Mouse (Mus musculus): ENCODE results near the gene Gde1. TPM values are rescaled to one million over a fixed set of nuclear protein-coding genes. Genes with fewer than 3 reads are reported as not detected.

Gde1 gene
- total and polyA plus RNA-seq, 3 experiments: 109 to 211 (median 113) TPM

DNA sequence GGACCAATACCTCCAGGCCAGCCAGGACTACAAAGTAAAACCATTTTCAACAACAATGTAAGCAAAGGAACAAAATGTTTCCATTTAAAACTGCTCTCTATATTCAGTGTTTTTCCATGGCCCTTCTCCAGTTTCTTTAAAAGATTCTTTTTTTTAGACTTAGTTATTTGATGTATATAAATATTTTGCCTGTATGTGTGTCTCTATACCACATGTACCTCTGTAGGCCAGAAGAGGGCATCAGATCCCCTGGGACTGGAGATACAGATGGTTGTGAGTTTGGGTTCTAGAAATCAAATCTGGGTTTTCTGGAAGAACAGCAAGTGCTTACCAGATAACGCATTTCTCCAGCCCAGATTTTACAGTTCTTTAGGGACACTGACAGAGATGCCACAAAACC lies 33.2 kb upstream of the Gde1 start:
- peak; percentile 17 for DNase-seq (ENCODE audit: extremely low read depth)

GRCm38 (mm10) chr7:118733225-118733624 lies 27.6 kb upstream of the Gde1 start:
- TF ChIP-seq CHD1 (IDR thresholded peaks at IDR 0.05; ENCODE audit: low read depth, low read length) (no peak), TBP (conservative IDR thresholded peaks at IDR 0.05; ENCODE audit: low read depth, low read length) (no peak), MYC (IDR thresholded peaks at IDR 0.05; ENCODE audit: low read depth, low read length) (0 out of 2 replicates have a peak, but pooled peaks have one; percentile 11), MXI1 (IDR thresholded peaks at IDR 0.05; ENCODE audit: low read depth, low read length) (no peak), SIN3A (IDR thresholded peaks at IDR 0.05; ENCODE audit: low read length) (0 out of 2 replicates have a peak, but pooled peaks have one; percentile 35), SMC3 (IDR thresholded peaks at IDR 0.05; ENCODE audit: low read depth, low read length) (no peak), POLR2AphosphoS2 (IDR thresholded peaks at IDR 0.05; ENCODE audit: low read depth, low read length) (no peak), MEF2A (IDR thresholded peaks at IDR 0.05; ENCODE audit: borderline replicate concordance, low read depth, low read length) (no peak), CHD2 (IDR thresholded peaks at IDR 0.05; ENCODE audit: low read length) (no peak), ZNF384 (IDR thresholded peaks at IDR 0.05; ENCODE audit: low read depth, low read length) (no peak), PAX5 (IDR thresholded peaks at IDR 0.05; ENCODE audit: low read length) (no peak), UBTF (IDR thresholded peaks at IDR 0.05; ENCODE audit: low read depth, low read length) (no peak), NRF1 (IDR thresholded peaks at IDR 0.05; ENCODE audit: low read depth, low read length) (peak; percentile 64)
- Histone ChIP-seq H3K9ac (ENCODE audit: insufficient read depth, low read depth) (no peak overlapping the region), H3K36me3 (replicated peaks in 1 of 2; ENCODE audit: control insufficient read depth in 1 of 2, insufficient read depth in 1 of 2, low read length in 1 of 2) (peaks cover 38 to 71% of the 10 kb centered on the region in 2 experiments), H3K9me3 (replicated peaks; ENCODE audit: low read length) (no peaks in the 10 kb centered on the region), H3K4me2 (ENCODE audit: insufficient read depth, low read depth, poor library complexity, severe bottlenecking) (no peak overlapping the region; the same call in 1 of the 2 replicates), H3K4me3 (replicated peaks in 1 of 3; ENCODE audit: low read depth in 2 of 3, low read length in 2 of 3, poor library complexity in 1 of 3) (no peak overlapping the region), H3K27ac (ENCODE audit: insufficient read depth, low read depth) (peak overlapping the region; percentile 12; the same call in 1 of the 2 replicates), H3K27me3 (replicated peaks) (no peaks in the 10 kb centered on the region), H3K79me2 (replicated peaks; ENCODE audit: control insufficient read depth, extremely low read depth, insufficient read depth, poor library complexity, severe bottlenecking) (no peaks in the 10 kb centered on the region; the same call in 1 of the 2 replicates), H3K4me1 (ENCODE audit: control insufficient read depth in 1 of 2, insufficient read depth in 2 of 2) (peaks cover 0 to 2% of the 10 kb centered on the region in 2 experiments; a peak in 1 of 4 replicates)
- dilution Hi-C loops (cut with MboI; ENCODE audit: extremely low pct_ligation_motif_present, extremely low pct_unique_long_range_greater_than_20kb, low sequenced_read_pairs): no loop called here
- in situ Hi-C loops (cut with MboI; ENCODE audit: low pct_ligation_motif_present, low pct_unique_long_range_greater_than_20kb, low sequenced_read_pairs): no loop called here
- DNase-seq (ENCODE audit: extremely low read depth): no peak

More for the DNA sequence above, 33.2 kb upstream of the Gde1 start:
- no peak overlapping the region for H3K4me3 ChIP-seq (replicated peaks in 1 of 3; ENCODE audit: low read depth in 2 of 3, low read length in 2 of 3, poor library complexity in 1 of 3)
- H3K4me1 ChIP-seq (ENCODE audit: control insufficient read depth in 1 of 2, insufficient read depth in 2 of 2): peaks cover 3 to 8% of the 10 kb centered on the region in 2 experiments; a peak in 3 of 4 replicates
- dilution Hi-C loops (cut with MboI; ENCODE audit: extremely low pct_ligation_motif_present, extremely low pct_unique_long_range_greater_than_20kb, low sequenced_read_pairs): no loop called here
- no peaks in the 10 kb centered on the region for H3K9me3 ChIP-seq (replicated peaks; ENCODE audit: low read length)
- no peak overlapping the region for H3K4me2 ChIP-seq (ENCODE audit: insufficient read depth, low read depth, poor library complexity, severe bottlenecking)
- in situ Hi-C loops (cut with MboI; ENCODE audit: low pct_ligation_motif_present, low pct_unique_long_range_greater_than_20kb, low sequenced_read_pairs): no loop called here
- no peak overlapping the region for H3K27ac ChIP-seq (ENCODE audit: insufficient read depth, low read depth)
- no peak overlapping the region for H3K9ac ChIP-seq (ENCODE audit: insufficient read depth, low read depth)
- no peaks in the 10 kb centered on the region; the same call in 1 of the 2 replicates for H3K79me2 ChIP-seq (replicated peaks; ENCODE audit: control insufficient read depth, extremely low read depth, insufficient read depth, poor library complexity, severe bottlenecking)
- H3K36me3 ChIP-seq (replicated peaks in 1 of 2; ENCODE audit: control insufficient read depth in 1 of 2, insufficient read depth in 1 of 2, low read length in 1 of 2): peaks cover 11 to 29% of the 10 kb centered on the region in 2 experiments
- H3K27me3 ChIP-seq (replicated peaks): no peaks in the 10 kb centered on the region
- peak; percentile 22 for TF ChIP-seq RAD21 (IDR thresholded peaks at IDR 0.05; ENCODE audit: low read depth, low read length)
- TF ChIP-seq MAZ (IDR thresholded peaks at IDR 0.05; ENCODE audit: low read depth, low read length): no peak
- no peak for TF ChIP-seq E2F4 (IDR thresholded peaks at IDR 0.05; ENCODE audit: insufficient replicate concordance, low read depth, low read length)
- TF ChIP-seq ZNF384 (IDR thresholded peaks at IDR 0.05; ENCODE audit: low read depth, low read length): no peak
- TF ChIP-seq ZC3H11A (IDR thresholded peaks at IDR 0.05; ENCODE audit: low read depth, low read length): no peak
- no peak for TF ChIP-seq NRF1 (IDR thresholded peaks at IDR 0.05; ENCODE audit: low read depth, low read length)
- no peak for TF ChIP-seq RCOR1 (conservative IDR thresholded peaks at IDR 0.05; ENCODE audit: low read depth, low read length)
- TF ChIP-seq UBTF (IDR thresholded peaks at IDR 0.05; ENCODE audit: low read depth, low read length): no peak
- TF ChIP-seq SIN3A (IDR thresholded peaks at IDR 0.05; ENCODE audit: low read length): no peak
- TF ChIP-seq BHLHE40 (IDR thresholded peaks at IDR 0.05; ENCODE audit: low read depth, low read length): no peak
- peak in 1 of 2 experiments; percentile 49; a peak in 2 of 4 replicates for TF ChIP-seq CTCF (conservative IDR thresholded peaks at IDR 0.05 in 1 of 2, IDR thresholded peaks at IDR 0.05 in 1 of 2; ENCODE audit: low read depth in 2 of 2, low read length in 2 of 2)
- no peak for TF ChIP-seq TCF12 (IDR thresholded peaks at IDR 0.05; ENCODE audit: low read depth, low read length)
- no peak for TF ChIP-seq CHD1 (IDR thresholded peaks at IDR 0.05; ENCODE audit: low read depth, low read length)
- no peak for TF ChIP-seq MXI1 (IDR thresholded peaks at IDR 0.05; ENCODE audit: low read depth, low read length)
- TF ChIP-seq ZKSCAN1 (IDR thresholded peaks at IDR 0.05; ENCODE audit: borderline replicate concordance, low read depth, low read length): no peak
- TF ChIP-seq USF1 (IDR thresholded peaks at IDR 0.05; ENCODE audit: low read depth, low read length): no peak

Data from CH12.LX (cell line).